8 mouse cellular contexts compared by ENCODE assay signal in the genomic region with DNA sequence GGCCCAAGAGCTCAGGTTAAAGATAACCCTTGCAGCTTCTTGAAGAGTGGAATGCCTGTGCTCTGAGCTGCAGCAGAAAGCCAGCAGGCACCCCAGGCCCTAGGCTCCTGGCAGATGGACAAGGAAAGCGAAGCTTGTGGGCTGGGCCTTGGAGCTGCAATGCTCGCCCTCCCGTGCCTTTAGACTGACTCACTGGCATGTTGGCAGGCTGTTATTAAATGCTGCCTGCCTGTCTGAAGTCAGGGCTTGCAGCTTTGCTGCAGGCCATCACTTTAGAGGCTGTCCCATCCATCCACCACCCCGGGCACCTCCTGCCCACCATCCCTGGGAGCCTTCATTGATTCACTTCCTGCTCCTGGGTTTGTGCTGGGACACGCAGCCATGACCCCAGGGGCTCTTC. TPM values are rescaled to one million over a fixed set of nuclear protein-coding genes. Genes with fewer than 3 reads are reported as not detected.
DNase-seq lines count a peak whose midpoint lies in the region; ATAC-seq and TF ChIP-seq lines count a peak whose summit lies in the region.

No protein-coding gene starts in this region.

- peak; percentile 89 to 91 for DNase-seq in adrenal gland, adult (ENCODE audit: inconsistent age in 2 of 2, low spot score in 1 of 2)
- DNase-seq in cerebellum, adult 2 months: peak; percentile 48 to 69
- DNase-seq in heart, adult 8-10 months (ENCODE audit: low spot score): peak; percentile 24
- DNase-seq in kidney, postnatal 36 days: peak; percentile 17 to 26
- peak; percentile 41 to 64 for DNase-seq in urinary bladder, postnatal 36 days (ENCODE audit: low spot score in 2 of 2)
- no peak for DNase-seq in layer of hippocampus, postnatal 36 days
- DNase-seq in left cerebral cortex, adult 11 months (ENCODE audit: low spot score): no peak

- no peak for ATAC-seq in activated CD4-positive, CD25-positive, alpha-beta regulatory T cell, adult 4 months

- WGBS in cerebellum, adult 2 months: 10% methylated on average over 5 of the region's 5 CpGs

- no peak for TF ChIP-seq POLR2A in cerebellum, adult 2 months (IDR thresholded peaks at IDR 0.05; ENCODE audit: borderline replicate concordance, insufficient read depth, low read length)

- H3K27me3 ChIP-seq in cerebellum, adult 2 months (ENCODE audit: control insufficient read depth, insufficient read depth, low read length): no peaks in the 10 kb centered on the region

- no peak overlapping the region for H3K4me3 ChIP-seq in cerebellum, adult 2 months (replicated peaks; ENCODE audit: insufficient read depth, low read depth, low read length)

- TF ChIP-seq CTCF in cerebellum, adult 2 months (IDR thresholded peaks at IDR 0.05; ENCODE audit: borderline replicate concordance, insufficient read depth, low read depth, low read length): no peak

- peaks cover 6% of the 10 kb centered on the region for H3K4me1 ChIP-seq in cerebellum, adult 2 months (ENCODE audit: control insufficient read depth, insufficient read depth, low read length)

- H3K27ac ChIP-seq in cerebellum, adult 2 months (ENCODE audit: insufficient read depth, low read length): no peak overlapping the region

RNA-seq across cellular contexts. Expression of a gene that starts 44.0 kb away (rescaled TPM):
- 10.5 and 10.7 TPM in 2 replicates for polyA plus RNA-seq in cerebellum, adult 2 months (2012; rRNA removed)
- total RNA-seq in heart, adult 8-10 months (2022): 10 to 100 TPM in 3 of 4 experiments, 1 to 10 TPM in 1; 9.3 to 13.4 (median 10.9) TPM
- polyA plus RNA-seq in activated CD4-positive, CD25-positive, alpha-beta regulatory T cell, adult 4 months (2017; shearing (Covaris generic)): 10 to 100 TPM; 11.9 to 13.0 TPM
- total RNA-seq in layer of hippocampus, postnatal 36 days (2021): 10 to 100 TPM; 24.2 to 25.9 TPM

Comparison
In these comparisons a context has a peak if more than half of its experiments do, and no peak if none do; other contexts are left out.
1. DNase-seq: peak in adrenal gland, adult (2 of 2), cerebellum, adult 2 months (2 of 2), heart, adult 8-10 months (single experiment), kidney, postnatal 36 days (2 of 2) and urinary bladder, postnatal 36 days (2 of 2); none in layer of hippocampus, postnatal 36 days (0 of 2) and left cerebral cortex, adult 11 months (single experiment).